Mouse (Mus musculus): ENCODE data around the gene Pias1.
"Not testable (repeated sequence)": the region's sequence is repeated elsewhere in the genome, so short reads cannot be mapped to it uniquely, and the experiment has no call there.

The Pias1 gene

DNA sequence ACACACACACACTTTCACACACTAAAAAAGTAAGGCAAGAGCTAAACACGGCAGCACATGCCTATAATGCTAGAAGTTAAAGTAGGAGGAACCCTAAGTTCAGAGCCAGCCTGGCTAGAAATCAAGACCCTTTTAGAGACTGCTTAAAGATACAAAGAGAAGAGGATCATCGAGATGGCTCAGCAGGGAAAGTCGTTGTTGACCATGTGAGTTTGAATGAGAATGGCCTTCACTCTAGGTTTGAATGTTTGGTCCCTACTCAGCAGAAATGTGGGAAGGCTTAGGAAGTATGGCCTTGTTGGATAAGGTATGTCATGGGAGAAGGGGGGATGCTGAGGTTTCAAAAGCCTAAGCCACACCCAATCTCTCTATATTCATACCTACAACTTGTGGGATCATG lies 46.8 kb downstream of the Pias1 start:
- DNase-seq (ENCODE audit: low read depth, low spot score), result no peak

GRCm38 (mm10) chr9:62935854-62936253 lies 51.9 kb downstream of the Pias1 start:
- DNase-seq (ENCODE audit: low read depth, low spot score), result no peak

DNA sequence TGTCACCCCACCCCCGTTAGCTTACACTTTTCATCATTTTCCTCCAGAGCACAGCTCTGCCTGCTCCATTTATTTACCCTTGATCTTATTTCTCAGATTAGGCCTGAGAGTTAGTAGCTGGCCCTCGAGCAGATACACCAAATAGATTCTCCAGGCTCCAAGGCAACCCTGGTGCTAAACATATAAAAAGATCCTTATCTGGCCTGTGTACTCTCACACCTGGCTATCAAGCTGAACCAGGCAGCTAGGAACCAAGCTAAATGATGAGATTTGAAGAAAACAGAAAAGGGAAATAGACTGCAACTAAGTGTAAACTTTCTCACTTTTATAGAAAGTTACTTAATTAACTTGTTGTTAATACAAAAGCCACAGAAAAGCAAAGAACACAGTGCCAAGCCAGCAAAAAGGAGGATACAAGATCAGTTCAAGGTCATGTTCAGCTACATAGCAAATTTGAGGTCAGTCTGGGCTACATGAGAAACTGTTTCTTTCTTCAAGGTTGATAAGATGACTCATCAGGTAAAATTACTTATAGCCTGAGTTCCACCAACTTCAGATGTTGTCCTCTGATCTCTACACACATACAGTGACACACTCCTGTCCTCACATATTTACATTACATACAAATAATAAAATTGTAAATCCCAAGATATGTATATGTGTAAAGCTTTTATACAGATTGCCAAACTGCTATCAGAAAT lies 52.9 kb downstream of the Pias1 start:
- no peak for DNase-seq (ENCODE audit: low read depth, low spot score)

- DNase-seq (ENCODE audit: low read depth, low spot score), result no peak
Observed at GRCm38 (mm10) chr9:62932575-62933339, 55.0 kb downstream of the Pias1 start.

- no peak for DNase-seq (ENCODE audit: low read depth, low spot score)
Observed at GRCm38 (mm10) chr9:62924886-62925610, 62.7 kb downstream of the Pias1 start.

- no peak for DNase-seq (ENCODE audit: low read depth, low spot score)
Observed at GRCm38 (mm10) chr9:62920877-62921276, 66.8 kb downstream of the Pias1 start.

DNA sequence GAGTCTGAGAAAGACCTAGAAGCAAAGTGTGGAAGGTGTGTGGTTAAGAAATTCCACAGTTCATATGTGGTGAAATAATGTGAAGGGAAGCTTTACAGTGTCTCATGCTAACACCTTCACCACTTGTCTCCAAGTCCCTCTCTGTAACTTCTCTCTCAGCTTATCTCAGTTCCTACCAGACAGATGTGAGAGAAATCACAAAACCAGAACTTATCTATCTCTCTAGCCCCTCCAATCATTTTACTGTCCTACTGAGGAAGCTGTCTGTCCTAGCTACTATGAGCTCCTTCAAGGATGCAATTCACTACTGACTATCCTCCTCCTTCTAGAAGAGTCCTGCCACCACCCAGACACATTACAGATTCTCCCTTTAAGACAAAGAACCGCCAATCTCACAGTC lies 70.7 kb downstream of the Pias1 start:
- no peak for DNase-seq (ENCODE audit: low read depth, low spot score)

DNA sequence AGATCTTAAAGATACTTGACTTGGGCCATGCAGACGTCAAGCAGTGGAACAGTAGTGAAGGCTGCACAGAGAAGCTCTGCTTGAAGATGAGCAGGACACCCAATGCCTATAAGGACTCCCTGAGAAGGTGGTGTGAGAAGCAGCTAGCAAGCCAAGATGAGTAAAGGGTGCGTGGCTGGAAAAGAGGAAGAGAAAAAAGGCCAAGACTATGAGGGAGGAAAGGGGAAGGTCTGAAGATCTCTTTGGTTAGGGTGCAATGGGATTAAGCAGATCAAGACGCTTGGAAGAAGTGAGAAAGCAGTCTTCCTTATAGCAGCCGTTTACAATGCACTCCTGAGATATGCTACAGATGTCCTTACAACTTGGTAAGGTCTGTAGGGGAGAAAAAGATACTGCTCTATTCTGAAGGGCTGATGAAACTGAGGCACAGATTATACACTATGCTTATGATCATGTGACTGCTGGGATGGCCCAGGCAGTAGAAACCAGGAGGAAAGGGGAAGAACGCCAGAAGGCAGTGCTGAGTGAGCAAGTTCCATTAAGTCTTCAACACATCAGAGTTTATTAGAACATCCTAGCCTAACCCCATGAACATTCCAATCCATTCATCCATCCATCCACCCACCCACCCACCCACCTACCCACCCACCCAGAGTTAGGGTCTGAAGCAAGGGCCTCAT lies 74.2 kb downstream of the Pias1 start:
- no peak for DNase-seq (ENCODE audit: low read depth, low spot score)

DNA sequence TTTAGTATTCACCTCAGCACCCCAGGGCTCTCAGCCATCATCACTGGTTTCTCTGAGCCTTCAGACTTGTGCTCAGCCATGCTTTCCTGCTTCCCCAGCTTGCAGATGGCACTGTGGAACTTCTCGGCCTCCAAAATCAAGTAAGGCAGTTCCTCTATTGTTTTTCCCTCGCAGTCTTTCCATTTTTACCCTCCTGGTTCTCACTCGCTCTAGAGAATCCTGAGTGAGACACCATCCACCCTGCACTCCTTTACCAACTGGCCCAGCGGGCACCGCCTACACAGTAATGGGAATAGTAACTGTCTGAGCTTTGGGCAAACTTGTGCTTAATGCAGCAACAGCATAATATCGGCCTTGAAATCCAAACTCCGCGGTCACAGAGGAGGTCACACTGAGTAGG lies 82.7 kb downstream of the Pias1 start:
- no peak for DNase-seq (ENCODE audit: low read depth, low spot score)

GRCm38 (mm10) chr9:62903841-62904240 lies 83.9 kb downstream of the Pias1 start:
- no peak for DNase-seq (ENCODE audit: low read depth, low spot score)

- no peak for DNase-seq (ENCODE audit: low read depth, low spot score)
Observed at GRCm38 (mm10) chr9:62901736-62902135, 86.0 kb downstream of the Pias1 start.

DNA sequence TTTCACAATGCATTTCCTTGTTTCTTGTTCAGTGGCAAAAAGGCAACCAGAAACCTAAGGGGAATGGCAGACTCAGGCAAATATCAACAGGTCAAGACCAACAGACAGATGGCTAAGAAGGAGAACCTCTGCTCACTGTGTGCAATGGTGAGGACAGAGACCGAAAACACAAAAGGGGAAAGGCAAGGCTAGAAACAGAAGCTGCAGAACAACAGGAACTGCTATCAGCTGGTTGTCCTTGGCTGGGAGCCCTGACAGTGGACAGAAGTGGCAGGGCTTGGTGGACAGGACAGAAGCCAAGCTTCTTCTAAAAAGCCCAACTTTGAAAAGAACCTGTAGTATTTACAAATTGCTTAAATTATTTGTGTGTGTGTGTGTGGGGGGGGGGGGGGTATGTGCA lies 93.2 kb downstream of the Pias1 start:
- DNase-seq (ENCODE audit: low read depth, low spot score), result no peak

DNA sequence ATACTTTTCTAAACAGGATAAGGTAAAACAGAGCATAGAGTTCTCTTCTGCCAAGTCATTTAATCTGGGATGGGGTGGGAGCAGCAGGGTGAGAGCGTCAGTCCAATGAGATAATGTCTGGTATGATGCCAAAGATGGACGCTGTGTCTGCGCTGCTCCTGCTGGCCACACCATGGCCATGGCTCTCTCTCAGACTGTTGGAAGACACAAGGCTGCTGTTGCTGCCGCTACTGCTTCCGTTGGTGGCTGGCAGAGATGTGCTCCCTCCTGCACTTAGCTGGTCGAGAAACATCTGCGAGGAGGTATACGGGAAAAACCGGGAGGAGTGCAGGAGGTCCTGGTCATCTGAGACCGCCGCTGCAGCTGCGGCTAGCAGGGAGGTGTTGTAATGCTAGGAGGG lies 105.9 kb downstream of the Pias1 start:
- DNase-seq (ENCODE audit: low read depth, low spot score), result no peak

- no peak for DNase-seq (ENCODE audit: low read depth, low spot score)
Observed at GRCm38 (mm10) chr9:62877825-62878224, 109.9 kb downstream of the Pias1 start.

GRCm38 (mm10) chr9:62876966-62877616 lies 110.6 kb downstream of the Pias1 start:
- no peak for DNase-seq (ENCODE audit: low read depth, low spot score)

GRCm38 (mm10) chr9:62870728-62871127 lies 117.0 kb downstream of the Pias1 start:
- no peak for DNase-seq (ENCODE audit: low read depth, low spot score)

DNA sequence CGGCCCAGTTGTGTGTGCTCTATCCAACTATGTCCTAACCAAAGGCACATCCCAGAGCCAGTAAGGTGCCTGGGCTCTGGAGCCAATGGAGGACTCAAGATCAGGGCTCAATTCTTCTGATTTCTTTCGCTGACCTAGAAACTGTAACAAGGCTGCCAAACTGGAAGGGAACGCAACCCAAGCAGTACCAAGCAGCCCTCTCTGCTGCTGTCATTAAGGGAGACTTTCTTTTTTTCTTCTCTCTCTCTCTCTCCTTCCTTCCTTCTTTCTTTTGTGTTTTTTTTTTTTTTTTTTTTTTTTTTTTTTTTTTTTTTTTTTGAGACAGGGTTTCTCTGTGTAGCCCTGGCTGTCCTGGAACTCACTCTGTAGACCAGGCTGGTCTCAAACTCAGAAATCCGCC lies 118.5 kb downstream of the Pias1 start:
- DNase-seq (ENCODE audit: low read depth, low spot score), result not testable (repeated sequence)

DNA sequence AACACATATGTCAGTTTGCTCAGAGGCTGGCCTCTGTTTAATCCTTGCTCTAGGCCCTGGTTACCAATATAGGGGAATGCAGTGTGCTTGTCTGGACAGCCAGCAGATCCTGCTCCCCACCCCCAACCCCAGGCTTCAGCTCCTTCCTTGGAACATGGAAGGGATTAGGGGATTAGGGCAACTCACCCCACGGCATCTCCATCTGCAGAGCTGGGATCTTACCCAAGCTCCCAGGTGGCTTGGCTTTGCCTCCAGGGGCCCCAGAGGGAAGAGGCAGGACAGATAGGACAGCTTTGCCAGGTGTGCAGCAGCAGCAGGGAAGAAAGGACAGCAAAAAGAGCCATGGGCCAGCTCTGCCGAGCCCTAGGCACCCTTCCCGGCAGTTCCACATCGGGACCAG lies 126.9 kb downstream of the Pias1 start:
- no peak for DNase-seq (ENCODE audit: low read depth, low spot score)

- not testable (repeated sequence) for DNase-seq (ENCODE audit: low read depth, low spot score)
Observed at GRCm38 (mm10) chr9:62860102-62860501, 127.6 kb downstream of the Pias1 start.

DNA sequence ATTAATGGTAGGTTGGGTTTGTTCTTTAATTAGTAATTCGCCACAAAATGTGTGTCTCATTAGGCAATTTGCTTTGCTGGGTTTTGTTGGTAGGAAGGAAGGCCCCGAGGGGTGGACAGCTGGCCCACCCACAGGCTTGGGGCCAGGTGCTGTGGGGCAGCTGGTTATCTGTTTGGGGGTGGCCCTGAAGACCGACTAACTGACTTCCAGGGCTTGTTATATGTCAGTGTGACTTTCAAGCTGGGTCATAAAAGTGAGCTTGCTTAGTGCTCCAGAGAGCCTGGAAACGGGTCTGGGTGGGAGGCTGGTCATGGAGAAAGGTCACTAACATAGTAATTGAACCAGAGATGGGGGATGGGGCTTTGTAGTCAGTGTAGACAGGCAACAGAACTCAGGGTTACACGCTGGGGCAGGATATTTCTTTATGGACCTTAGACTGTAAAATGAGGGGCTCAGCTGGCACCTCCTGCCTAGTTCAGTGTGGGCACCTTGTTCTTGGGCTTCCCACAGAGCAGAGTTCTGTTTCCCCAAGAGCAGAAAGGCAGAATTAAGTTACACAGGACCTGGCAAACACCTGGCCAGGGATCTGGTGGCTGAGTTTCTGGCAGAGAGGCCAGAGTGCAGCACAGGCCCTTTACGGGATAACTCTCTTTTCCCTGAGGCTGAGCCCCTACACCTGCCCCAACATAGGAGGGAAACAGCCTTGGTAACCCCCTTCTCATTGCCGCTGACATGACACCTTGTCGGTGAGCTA lies 129.3 kb downstream of the Pias1 start:
- no peak for DNase-seq (ENCODE audit: low read depth, low spot score)
